Mouse (Mus musculus) heart, postnatal 10 days (tissue): Measurements from ENCODE around the gene Hemgn. TPM values are rescaled to one million over a fixed set of nuclear protein-coding genes. Genes with fewer than 3 reads are reported as not detected.
A peak's percentile ranks its signal among the peaks of the same experiment; 100 is the strongest.

Source experiments
- DNase-seq, 2 experiments: peaks; one replicate each; pipeline ENCODE4 v3.0.0; 2021
- intact Hi-C: fragments of 180-260 bp; cut with DNase I; formaldehyde crosslinking; loops from one replicate; pipeline ENCODE4 v1.15.1; 2025
- total RNA-seq, 2 experiments: library from RNA; stranded (reverse); gene quantifications; 2 replicates each; pipeline ENCODE4 v1.2.3; 2021

The Hemgn gene
- under 1 TPM; 0.17 to 0.43 TPM for total RNA-seq

GRCm38 (mm10) chr4:46413406-46413805 lies at the start of gene Hemgn:
Hemgn (minus strand) TSS chr4:46413506.
- no peak for DNase-seq
- intact Hi-C loops, result no loop called here

DNA sequence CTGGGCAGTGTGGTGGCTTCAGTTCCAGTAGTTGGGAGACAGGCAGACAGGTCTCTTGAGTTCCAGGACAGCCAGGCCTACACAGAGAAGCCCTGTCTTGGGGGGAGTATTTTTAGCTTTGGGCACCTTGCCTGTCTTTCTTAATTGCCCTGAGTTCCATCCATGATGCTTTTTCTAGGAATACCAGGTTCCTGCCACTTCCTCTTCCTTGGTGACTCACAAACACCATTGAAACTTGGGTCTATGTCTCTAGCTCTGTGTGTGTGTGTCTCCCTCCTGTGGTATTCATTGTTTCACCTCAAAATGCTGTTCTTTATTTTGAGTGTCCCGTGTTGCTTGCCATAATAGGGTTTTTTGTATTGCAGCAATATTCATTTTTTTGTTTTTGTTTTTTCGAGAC lies 45.1 kb upstream of the Hemgn start:
- DNase-seq, result no peak
- intact Hi-C loops, result no loop called here

DNA sequence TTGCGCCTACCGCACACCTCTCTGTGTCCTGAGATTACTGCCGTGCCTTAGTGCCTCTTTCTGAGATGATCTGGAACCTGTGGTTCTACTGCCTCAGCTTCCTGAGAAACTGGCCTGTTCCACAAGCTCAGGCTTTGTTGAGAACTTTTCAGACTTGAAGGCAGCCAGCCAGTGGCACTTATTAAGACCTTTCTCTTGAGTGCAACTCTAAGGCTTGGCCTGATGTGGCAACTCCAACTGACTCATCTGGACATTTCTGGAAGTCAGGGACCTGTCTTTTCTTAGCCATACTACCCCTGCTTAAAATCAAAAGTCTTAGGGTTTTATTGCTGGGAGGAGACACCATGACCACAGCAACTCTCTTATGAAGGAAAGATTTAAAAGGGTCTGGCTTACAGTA lies 43.9 kb upstream of the Hemgn start:
- intact Hi-C loops, result no loop called here
- DNase-seq, result no peak

DNA sequence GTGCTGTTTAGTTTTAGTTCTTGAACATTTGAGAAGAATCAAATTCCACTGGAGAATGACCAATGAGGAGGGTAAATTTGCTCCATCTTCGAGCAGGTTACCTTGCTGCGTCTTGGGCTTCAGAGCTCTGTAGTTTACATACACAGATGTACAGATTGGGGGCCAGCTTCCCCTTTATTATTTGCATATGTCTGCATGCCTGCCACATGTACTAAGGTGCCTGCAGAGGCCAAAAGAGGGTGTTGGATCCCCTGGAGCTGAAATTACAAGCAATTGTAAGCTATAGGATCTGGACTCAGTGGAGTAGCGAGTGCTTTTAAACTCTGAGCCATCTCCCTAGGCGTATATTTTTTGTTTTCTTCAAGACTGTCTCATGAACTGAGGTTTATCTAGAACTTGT lies 43.5 kb upstream of the Hemgn start:
- intact Hi-C loops, result no loop called here
- DNase-seq, result no peak

GRCm38 (mm10) chr4:46454097-46454864 lies 41.0 kb upstream of the Hemgn start:
- intact Hi-C loops, result no loop called here
- no peak for DNase-seq

GRCm38 (mm10) chr4:46452855-46453719 lies 39.8 kb upstream of the Hemgn start:
- no peak for DNase-seq
- intact Hi-C loops, result loop anchor here (1.0 to 2.0 kb wide), 2 partner anchors 34 to 63 kb away; no protein-coding TSS in a partner anchor

DNA sequence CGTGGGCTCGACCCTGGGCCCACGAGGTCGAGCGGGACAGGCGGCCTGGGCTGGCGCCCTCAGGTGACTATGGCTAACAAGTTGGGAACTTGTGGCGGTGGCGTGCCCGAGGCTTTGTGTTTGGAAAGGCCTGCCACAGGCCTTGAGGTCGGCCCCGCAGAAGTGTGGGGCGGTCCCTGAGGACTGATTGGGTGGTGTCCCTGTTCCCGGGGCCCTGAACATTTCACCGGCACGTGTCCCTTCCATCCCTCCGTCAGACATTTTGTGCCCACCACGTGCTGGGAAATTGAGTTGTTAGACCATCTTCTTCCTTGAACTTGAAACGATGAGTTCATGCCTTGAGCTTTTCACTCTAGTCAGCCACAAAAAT lies 39.2 kb upstream of the Hemgn start:
- intact Hi-C loops, result loop anchor here (1.0 to 2.0 kb wide), 2 partner anchors 34 to 62 kb away; no protein-coding TSS in a partner anchor
- DNase-seq, result peak; percentile 59 to 63

GRCm38 (mm10) chr4:46451758-46452480 lies 38.6 kb upstream of the Hemgn start:
- DNase-seq, result peak; percentile 77 to 84
- intact Hi-C loops, result loop anchor here (1.0 to 2.0 kb wide), 2 partner anchors 35 to 62 kb away; no protein-coding TSS in a partner anchor

DNA sequence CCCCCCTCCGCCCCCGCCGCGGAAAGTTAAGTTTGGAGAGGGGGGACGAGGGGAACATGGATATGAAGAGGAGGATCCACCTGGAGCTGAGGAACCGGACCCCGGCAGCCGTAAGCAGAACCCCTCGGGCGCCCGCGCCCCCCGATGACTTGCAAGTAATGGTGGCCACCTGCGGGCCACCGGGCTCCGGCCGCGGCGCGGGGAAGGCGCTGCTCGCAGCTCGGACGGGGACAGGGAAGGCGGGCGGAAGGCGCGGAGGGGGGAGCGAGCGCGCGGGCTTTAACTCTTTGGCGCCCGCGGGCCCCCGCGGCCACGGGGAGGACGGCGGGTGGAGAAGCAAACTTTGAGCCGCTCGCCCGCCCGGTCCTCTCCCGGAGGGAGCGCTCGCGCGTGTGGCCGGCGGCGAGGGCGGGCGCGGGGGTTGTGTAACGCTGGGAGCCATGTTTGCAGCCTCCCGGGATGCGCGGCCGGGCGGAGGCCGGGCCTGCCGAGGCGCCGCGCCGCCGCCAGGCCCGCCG lies 38.0 kb upstream of the Hemgn start:
- peak; percentile 82 to 87 for DNase-seq
- intact Hi-C loops, result no loop called here

GRCm38 (mm10) chr4:46450519-46451131 lies 37.3 kb upstream of the Hemgn start, which contains the start of gene Anp32b:
Anp32b (plus strand) TSS chr4:46450902.
- DNase-seq, result peak; percentile 96
- intact Hi-C loops, result no loop called here

- intact Hi-C loops, result no loop called here
- DNase-seq, result no peak
Observed at GRCm38 (mm10) chr4:46450020-46450518, 36.8 kb upstream of the Hemgn start.

- intact Hi-C loops, result loop anchor here (5.0 kb wide), 1 partner anchor 247 kb away; no protein-coding TSS in a partner anchor
- DNase-seq, result peak; percentile 28 to 41
Observed at GRCm38 (mm10) chr4:46448886-46449285, 35.6 kb upstream of the Hemgn start.

GRCm38 (mm10) chr4:46447461-46447860 lies 34.2 kb upstream of the Hemgn start:
- intact Hi-C loops, result loop anchor here (5.0 kb wide), 1 partner anchor 245 kb away; no protein-coding TSS in a partner anchor
- no peak for DNase-seq

DNA sequence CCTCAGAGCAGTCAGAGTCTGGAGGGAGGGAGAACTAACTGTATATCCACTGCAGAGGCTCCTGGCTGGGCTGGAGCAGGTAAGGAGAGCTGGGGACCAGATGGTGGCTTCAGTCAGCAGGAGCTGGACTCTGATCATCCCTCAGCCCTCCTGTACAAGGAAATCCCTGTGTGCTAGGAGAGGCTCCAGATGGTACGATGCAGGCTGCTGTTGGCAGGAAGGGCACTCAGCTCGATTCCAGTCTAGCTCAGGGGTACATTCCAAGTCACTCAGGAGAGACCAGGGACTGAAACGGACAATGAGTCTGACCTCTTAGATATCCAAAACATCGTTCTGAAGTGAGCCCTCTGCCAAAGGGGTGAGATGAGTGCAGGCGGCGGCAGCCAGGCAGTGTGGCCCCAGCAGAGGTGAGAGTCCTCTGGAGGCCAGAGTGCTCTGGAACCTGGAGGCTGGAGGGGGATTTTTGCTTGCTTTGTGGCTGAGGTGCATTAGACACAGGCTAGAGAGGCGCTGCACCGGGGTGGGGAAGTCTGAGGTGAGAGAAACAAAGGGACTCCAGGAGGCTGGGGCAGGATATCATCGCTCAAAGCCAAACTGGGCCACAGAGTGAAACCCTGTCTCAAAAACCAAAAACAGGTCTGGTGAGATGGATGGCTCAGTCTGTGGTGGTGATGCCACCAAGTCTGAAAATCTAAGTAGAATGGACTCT lies 32.1 kb upstream of the Hemgn start:
- intact Hi-C loops, result loop anchor here (5.0 kb wide), 1 partner anchor 243 kb away; no protein-coding TSS in a partner anchor

GRCm38 (mm10) chr4:46442501-46442900 lies 29.2 kb upstream of the Hemgn start:
- intact Hi-C loops, result no loop called here
- DNase-seq, result no peak

More for the DNA sequence above, 32.1 kb upstream of the Hemgn start:
- no peak for DNase-seq

DNA sequence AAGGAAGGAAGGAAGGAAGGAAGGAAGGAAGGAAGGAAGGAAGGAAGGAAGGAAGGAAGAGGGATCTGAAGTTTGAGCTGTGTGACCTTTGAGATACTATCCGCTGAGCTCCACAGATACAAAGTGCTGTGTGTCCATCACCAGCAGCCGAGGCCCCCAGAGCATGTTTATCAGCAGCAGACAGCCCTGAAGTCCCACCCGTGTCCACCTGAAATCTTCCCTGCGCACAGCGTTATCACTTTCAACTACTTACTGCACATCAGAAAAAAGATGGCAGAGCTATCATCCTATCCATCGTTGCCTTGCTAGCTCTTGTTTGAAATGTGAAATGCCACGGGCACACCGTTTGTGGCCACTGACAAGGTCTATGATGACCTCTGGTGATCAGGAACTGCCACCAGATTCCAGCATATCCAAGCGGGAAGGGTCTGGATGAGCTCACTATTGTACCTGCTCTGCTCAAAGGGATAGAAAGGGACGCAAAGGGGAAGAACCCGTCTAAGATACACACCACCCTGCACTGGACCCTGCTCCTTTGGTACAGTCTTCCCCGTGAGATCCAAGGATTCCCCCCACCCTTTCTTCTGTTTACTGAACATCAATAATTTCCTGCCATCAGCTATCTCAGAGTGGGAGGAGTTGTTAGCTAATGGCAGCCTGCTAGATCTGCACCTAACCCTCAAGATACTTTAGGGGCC lies 19.2 kb upstream of the Hemgn start:
- intact Hi-C loops, result no loop called here

GRCm38 (mm10) chr4:46428903-46429499 lies 15.7 kb upstream of the Hemgn start:
- no peak for DNase-seq
- intact Hi-C loops, result no loop called here

More for the DNA sequence above, 19.2 kb upstream of the Hemgn start:
- DNase-seq, result no peak

DNA sequence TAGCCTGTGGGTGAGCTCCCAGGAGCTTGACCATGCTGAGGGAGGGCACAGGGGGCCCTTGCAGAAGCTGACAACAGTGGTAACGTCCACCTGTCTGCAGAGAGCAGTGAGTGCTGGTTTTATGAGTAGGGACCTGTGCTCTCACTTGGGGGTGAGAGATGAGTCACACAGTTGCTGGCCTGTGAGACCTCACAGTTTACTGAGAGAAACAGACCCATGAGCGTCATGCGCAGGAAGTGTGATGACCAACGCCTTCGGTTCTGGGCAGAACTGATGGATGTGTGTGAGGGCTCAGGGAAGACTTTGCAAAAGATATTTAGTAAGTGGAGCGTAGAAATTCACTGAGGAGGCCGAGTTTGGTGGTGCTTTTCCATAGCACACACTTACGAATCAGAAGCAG lies 9.3 kb upstream of the Hemgn start:
- intact Hi-C loops, result no loop called here
- no peak for DNase-seq
